Mouse (Mus musculus) liver, adult 2 months (tissue): ENCODE measurements around the gene Opn3. TPM values are rescaled to one million over a fixed set of nuclear protein-coding genes. Genes with fewer than 3 reads are reported as not detected.

Experiments used
- DNase-seq: peaks from one replicate; pipeline ENCODE4 v3.0.0-alpha.2; 2011; ENCODE audit warnings: low read depth, low spot score; ENCODE audit errors: extremely low read depth
- H3K27ac ChIP-seq: fragments of 200-500 bp; replicated peaks from 2 replicates; pipeline ENCODE4 v1.5.1; 2012; ENCODE audit warnings: low read depth, mild to moderate bottlenecking, control low read depth, inconsistent platforms, low read length; ENCODE audit not compliant: insufficient read depth
- H3K27me3 ChIP-seq: fragments of 200-500 bp; 2 replicates; pipeline ENCODE4 v1.6.1; 2012; ENCODE audit warnings: mild to moderate bottlenecking, moderate library complexity, low read length, inconsistent platforms; ENCODE audit not compliant: control insufficient read depth, insufficient read depth
- H3K36me3 ChIP-seq: fragments of 200-500 bp; 2 replicates; pipeline ENCODE4 v1.6.1; 2012; ENCODE audit warnings: low read length, inconsistent platforms; ENCODE audit not compliant: control insufficient read depth, insufficient read depth
- H3K4me1 ChIP-seq: fragments of 200-500 bp; 2 replicates; pipeline ENCODE4 v1.6.1; 2011; ENCODE audit warnings: low read length; ENCODE audit not compliant: control insufficient read depth, insufficient read depth
- H3K4me3 ChIP-seq: fragments of 200-500 bp; 2 replicates; pipeline ENCODE4 v1.5.1; 2011; ENCODE audit warnings: low read depth, mild to moderate bottlenecking, control low read depth, low read length, moderate library complexity; ENCODE audit not compliant: insufficient read depth
- H3K79me2 ChIP-seq: fragments of 200-500 bp; 2 replicates; pipeline ENCODE4 v1.6.1; 2012; ENCODE audit warnings: inconsistent platforms, mild to moderate bottlenecking, low read length, moderate library complexity; ENCODE audit not compliant: control insufficient read depth, insufficient read depth
- H3K9ac ChIP-seq: fragments of 200-500 bp; 2 replicates; pipeline ENCODE4 v1.6.1; 2012; ENCODE audit warnings: low read depth, mild to moderate bottlenecking, control low read depth, inconsistent platforms, low read length
- CTCF ChIP-seq: fragments of 200-500 bp; IDR thresholded peaks from 2 replicates; pipeline ENCODE4 v1.5.1; 2011; ENCODE audit warnings: low read depth, low read length, control low read depth
- POLR2A ChIP-seq: fragments of 200-500 bp; IDR thresholded peaks from 2 replicates; pipeline ENCODE4 v1.6.1; 2011; ENCODE audit warnings: low read length, control low read depth; ENCODE audit not compliant: insufficient read depth; ENCODE audit errors: extremely low read depth
- WGBS: fragments of 180-500 bp; shearing (Covaris S2); methylation state at CpG from one replicate; pipeline ENCODE4 v1.1.7; 2018; 5-methylcytosine and 5-hydroxymethylcytosine counted together
- polyA plus RNA-seq: library from polyadenylated mRNA; depleted of rRNA; stranded (reverse); fragments of >200 nt; gene quantifications from 2 replicates; pipeline ENCODE4 v1.2.3, GENCODE M21; 2012
- total RNA-seq: library from RNA; depleted of rRNA; stranded (reverse); fragments of >200 nt; gene quantifications from 2 replicates; pipeline ENCODE4 v1.2.3, GENCODE M21; 2014

Opn3 gene
- total and polyA plus RNA-seq, 2 experiments, result 0.18 to 0.28 TPM

DNA sequence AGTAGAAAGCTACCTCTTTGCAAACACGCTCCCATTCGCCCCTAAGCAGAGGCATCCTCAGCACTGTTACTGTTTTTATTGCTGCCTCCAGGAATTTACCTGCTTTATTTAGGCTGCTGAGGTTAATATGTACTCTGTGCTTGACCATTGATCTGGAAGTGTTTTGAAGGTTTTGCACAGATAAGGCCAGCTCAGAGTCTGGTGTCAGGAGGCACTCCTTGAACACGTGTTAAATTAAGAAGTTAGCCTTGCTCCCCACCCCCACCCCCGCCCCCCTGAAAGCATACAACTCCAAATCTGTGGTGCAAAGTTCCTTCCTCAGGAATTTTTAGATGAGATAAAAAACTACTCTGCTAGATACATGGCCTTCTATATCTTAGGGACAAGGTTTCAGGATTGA, 8.6 kb upstream of the Opn3 start:
- TF ChIP-seq POLR2A, result no peak
- no peak for TF ChIP-seq CTCF
- no peak for DNase-seq
- H3K36me3 ChIP-seq, result no peaks in the 10 kb centered on the region
- H3K79me2 ChIP-seq, result no peaks in the 10 kb centered on the region
- no peaks in the 10 kb centered on the region for H3K27me3 ChIP-seq
- no peak overlapping the region for H3K9ac ChIP-seq
- no peaks in the 10 kb centered on the region for H3K4me1 ChIP-seq
- WGBS, result 52% methylated on average over 4 of the region's 4 CpGs
- no peak overlapping the region for H3K4me3 ChIP-seq
- H3K27ac ChIP-seq, result no peak overlapping the region

GRCm38 (mm10) chr1:175699796-175700195, 7.2 kb upstream of the Opn3 start:
- no peaks in the 10 kb centered on the region for H3K36me3 ChIP-seq
- H3K4me1 ChIP-seq, result no peaks in the 10 kb centered on the region
- 46% methylated on average over 4 of the region's 4 CpGs for WGBS
- H3K4me3 ChIP-seq, result no peak overlapping the region
- peak; percentile 17 for DNase-seq
- H3K9ac ChIP-seq, result no peak overlapping the region
- TF ChIP-seq CTCF (no peak), POLR2A (no peak)
- H3K27ac ChIP-seq, result no peak overlapping the region
- H3K79me2 ChIP-seq, result no peaks in the 10 kb centered on the region
- no peaks in the 10 kb centered on the region for H3K27me3 ChIP-seq

GRCm38 (mm10) chr1:175699375-175699774, 6.8 kb upstream of the Opn3 start:
- no peaks in the 10 kb centered on the region for H3K4me1 ChIP-seq
- no peaks in the 10 kb centered on the region for H3K79me2 ChIP-seq
- no peaks in the 10 kb centered on the region for H3K27me3 ChIP-seq
- H3K4me3 ChIP-seq, result no peak overlapping the region
- DNase-seq, result no peak
- H3K27ac ChIP-seq, result no peak overlapping the region
- no peak overlapping the region for H3K9ac ChIP-seq
- WGBS, result 69% methylated on average over 3 of the region's 3 CpGs
- no peaks in the 10 kb centered on the region for H3K36me3 ChIP-seq
- TF ChIP-seq POLR2A (no peak), CTCF (no peak)

- TF ChIP-seq CTCF (no peak), POLR2A (no peak)
- WGBS, result 81% methylated on average over 1 of the region's 1 CpGs
- Histone ChIP-seq H3K4me1 (no peaks in the 10 kb centered on the region), H3K9ac (no peak within 1 kb of the TSS), H3K36me3 (no peaks in the 10 kb centered on the region), H3K79me2 (no peaks in the 10 kb centered on the region), H3K4me3 (no peak within 1 kb of the TSS), H3K27ac (no peak within 1 kb of the TSS), H3K27me3 (no peaks in the 10 kb centered on the region)
- no peak for DNase-seq
Measured at GRCm38 (mm10) chr1:175698293-175698692, 5.7 kb upstream of the Opn3 start, which contains the start of gene Wdr64. TSS of gene Wdr64 (plus strand) at chr1:175698593.

- no peak overlapping the region for H3K27ac ChIP-seq
Measured at GRCm38 (mm10) chr1:175693429-175693960, 919 bp upstream of the Opn3 start.

DNA sequence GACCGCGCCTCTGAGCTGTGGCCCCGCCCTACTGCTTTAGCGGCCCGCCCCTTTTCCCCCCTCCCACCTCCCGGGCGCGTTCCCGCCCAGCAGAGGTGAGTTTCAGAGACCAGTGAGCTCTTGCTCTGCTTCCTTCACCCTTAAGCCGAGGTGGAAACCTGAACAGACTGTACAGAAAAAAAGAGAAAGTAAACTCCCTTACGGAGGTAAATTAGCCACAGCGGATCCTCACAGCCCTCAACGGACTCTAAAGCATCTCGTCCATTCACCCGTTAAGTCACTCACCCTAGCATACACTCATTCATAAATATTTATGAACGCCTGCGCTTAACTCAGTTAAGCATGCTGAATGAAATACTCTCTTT, 403 bp upstream of the Opn3 start:
- TF ChIP-seq CTCF, result no peak
- no peak for TF ChIP-seq POLR2A
- Histone ChIP-seq H3K9ac (peak overlapping the region; percentile 39), H3K4me1 (peaks cover 3% of the 10 kb centered on the region), H3K4me3 (peak overlapping the region; percentile 39), H3K27ac (no peak overlapping the region), H3K27me3 (no peaks in the 10 kb centered on the region), H3K79me2 (no peaks in the 10 kb centered on the region), H3K36me3 (no peaks in the 10 kb centered on the region)
- under 1% methylated on average over 16 of the region's 17 CpGs for WGBS
- no peak for DNase-seq

More at GRCm38 (mm10) chr1:175693429-175693960, 919 bp upstream of the Opn3 start:
- Histone ChIP-seq H3K9ac (no peak overlapping the region), H3K27me3 (no peaks in the 10 kb centered on the region), H3K79me2 (no peaks in the 10 kb centered on the region), H3K36me3 (no peaks in the 10 kb centered on the region), H3K4me1 (peaks cover 3% of the 10 kb centered on the region), H3K4me3 (no peak overlapping the region)
- DNase-seq, result no peak
- WGBS, result 26% methylated on average over 12 of the region's 12 CpGs
- no peak for TF ChIP-seq POLR2A
- TF ChIP-seq CTCF, result no peak
